Mouse (Mus musculus) stomach, embryonic 14.5 days (tissue): Measurements from ENCODE around the gene Smyd1. TPM values are rescaled to one million over a fixed set of nuclear protein-coding genes. Genes with fewer than 3 reads are reported as not detected.

Source experiments
- ATAC-seq: fragments of 200-750 bp; cut with Nextera tagmentation; 2 replicates; pipeline ENCODE4 v1.8.0; 2017; ENCODE audit warnings: low read depth, moderate TSS enrichment; ENCODE audit not compliant: insufficient number of reproducible peaks, insufficient read depth, low FRiP score
- H3K27ac ChIP-seq: fragments of 300-500 bp; sonication (generic); 2 replicates; pipeline ENCODE4 v1.5.1; 2014; ENCODE audit warnings: mild to moderate bottlenecking, low read length, moderate library complexity, mixed read lengths
- H3K27me3 ChIP-seq: fragments of 300-500 bp; sonication (generic); 2 replicates; pipeline ENCODE4 v1.6.1; 2014; ENCODE audit warnings: low read length, control low read depth, mixed read lengths; ENCODE audit not compliant: control insufficient read depth, insufficient read depth
- H3K36me3 ChIP-seq: fragments of 300-500 bp; sonication (generic); 2 replicates; pipeline ENCODE4 v1.6.1; 2014; ENCODE audit warnings: mild to moderate bottlenecking, control low read depth, low read length, moderate library complexity, mixed read lengths; ENCODE audit not compliant: control insufficient read depth, insufficient read depth
- H3K4me1 ChIP-seq: fragments of 300-500 bp; sonication (generic); 2 replicates; pipeline ENCODE4 v1.6.1; 2014; ENCODE audit warnings: low read length, control low read depth, mixed read lengths; ENCODE audit not compliant: control insufficient read depth, insufficient read depth
- H3K4me2 ChIP-seq: fragments of 300-500 bp; sonication (generic); replicated peaks from 2 replicates; pipeline ENCODE4 v1.6.1; 2014; ENCODE audit warnings: low read depth, low read length, control low read depth
- H3K4me3 ChIP-seq: fragments of 300-500 bp; sonication (generic); 2 replicates; pipeline ENCODE4 v1.5.1; 2014; ENCODE audit warnings: low read depth, low read length, control low read depth
- H3K9ac ChIP-seq: fragments of 300-500 bp; sonication (generic); replicated peaks from 2 replicates; pipeline ENCODE4 v1.6.1; 2014; ENCODE audit warnings: low read depth, mild to moderate bottlenecking, control low read depth, low read length, moderate library complexity, mixed read lengths
- H3K9me3 ChIP-seq: fragments of 300-500 bp; sonication (generic); 2 replicates; pipeline ENCODE4 v1.6.1; 2016; ENCODE audit warnings: low read depth, low read length, control low read depth; ENCODE audit not compliant: control insufficient read depth
- WGBS: fragments of 180-500 bp; shearing (Covaris S2); extraction: QIAGEN DNeasy Blood & Tissue Kit; methylation state at CpG from one replicate; pipeline ENCODE4 v1.1.7; 2014; 5-methylcytosine and 5-hydroxymethylcytosine counted together
- polyA plus RNA-seq: library from polyadenylated mRNA; unstranded; fragments of >200 nt; fragmentation: Nextera tagmentation; extraction: Ambion mirVana; gene quantifications from 2 replicates; pipeline ENCODE4 v1.2.1, GENCODE M21; 2014

The Smyd1 gene
- polyA plus RNA-seq, 1 experiment from 2014 or later, result 0.78 TPM

- Histone ChIP-seq H3K4me1 (no peaks in the 10 kb centered on the region), H3K4me3 (no peak overlapping the region), H3K4me2 (no peak overlapping the region), H3K9me3 (no peaks in the 10 kb centered on the region), H3K27ac (no peak overlapping the region), H3K36me3 (no peaks in the 10 kb centered on the region), H3K9ac (no peak overlapping the region), H3K27me3 (no peaks in the 10 kb centered on the region)
- WGBS, result 79% methylated on average over 10 of the region's 10 CpGs
- no peak for ATAC-seq
Measured at GRCm38 (mm10) chr6:71352866-71353427, 30.9 kb upstream of the Smyd1 start.

- H3K4me1 ChIP-seq, result no peaks in the 10 kb centered on the region
- no peaks in the 10 kb centered on the region for H3K9me3 ChIP-seq
- no peak overlapping the region for H3K4me2 ChIP-seq
- no peaks in the 10 kb centered on the region for H3K27me3 ChIP-seq
- ATAC-seq, result no peak
- no peak overlapping the region for H3K9ac ChIP-seq
- WGBS, result 88% methylated on average over 6 of the region's 6 CpGs
- no peak overlapping the region for H3K4me3 ChIP-seq
- H3K27ac ChIP-seq, result no peak overlapping the region
- no peaks in the 10 kb centered on the region for H3K36me3 ChIP-seq
Measured at GRCm38 (mm10) chr6:71352201-71352600, 30.2 kb upstream of the Smyd1 start.

- Histone ChIP-seq H3K27me3 (no peaks in the 10 kb centered on the region), H3K4me2 (no peak overlapping the region)
- no peak for ATAC-seq
Measured at GRCm38 (mm10) chr6:71351201-71351600, 29.2 kb upstream of the Smyd1 start.

GRCm38 (mm10) chr6:71348006-71348405 lies 26.0 kb upstream of the Smyd1 start:
- H3K4me2 ChIP-seq, result no peak overlapping the region
- ATAC-seq, result no peak
- H3K9ac ChIP-seq, result no peak overlapping the region
- no peaks in the 10 kb centered on the region for H3K4me1 ChIP-seq
- H3K4me3 ChIP-seq, result no peak overlapping the region
- no peaks in the 10 kb centered on the region for H3K27me3 ChIP-seq
- H3K9me3 ChIP-seq, result no peaks in the 10 kb centered on the region
- H3K36me3 ChIP-seq, result no peaks in the 10 kb centered on the region
- no peak overlapping the region for H3K27ac ChIP-seq
- WGBS, result 91% methylated on average over 9 of the region's 9 CpGs

More at GRCm38 (mm10) chr6:71351201-71351600, 29.2 kb upstream of the Smyd1 start:
- H3K4me1 ChIP-seq, result no peaks in the 10 kb centered on the region
- no peak overlapping the region for H3K4me3 ChIP-seq
- no peaks in the 10 kb centered on the region for H3K36me3 ChIP-seq
- H3K27ac ChIP-seq, result no peak overlapping the region
- WGBS, result 94% methylated on average over 3 of the region's 3 CpGs
- no peaks in the 10 kb centered on the region for H3K9me3 ChIP-seq
- no peak overlapping the region for H3K9ac ChIP-seq

GRCm38 (mm10) chr6:71341179-71341578 lies 19.1 kb upstream of the Smyd1 start:
- 87% methylated on average over 9 of the region's 9 CpGs for WGBS
- ATAC-seq, result no peak

GRCm38 (mm10) chr6:71339351-71339750 lies 17.3 kb upstream of the Smyd1 start:
- Histone ChIP-seq H3K9ac (no peak overlapping the region), H3K4me3 (no peak overlapping the region), H3K27ac (no peak overlapping the region), H3K27me3 (no peaks in the 10 kb centered on the region), H3K4me2 (no peak overlapping the region), H3K9me3 (no peaks in the 10 kb centered on the region), H3K36me3 (no peaks in the 10 kb centered on the region), H3K4me1 (no peaks in the 10 kb centered on the region)
- WGBS, result 74% methylated on average over 4 of the region's 4 CpGs
- no peak for ATAC-seq

More at GRCm38 (mm10) chr6:71341179-71341578, 19.1 kb upstream of the Smyd1 start:
- Histone ChIP-seq H3K4me1 (no peaks in the 10 kb centered on the region), H3K9me3 (no peaks in the 10 kb centered on the region), H3K4me2 (no peak overlapping the region), H3K27me3 (no peaks in the 10 kb centered on the region), H3K36me3 (no peaks in the 10 kb centered on the region), H3K27ac (no peak overlapping the region), H3K4me3 (no peak overlapping the region), H3K9ac (no peak overlapping the region)

GRCm38 (mm10) chr6:71338941-71339340 lies 16.9 kb upstream of the Smyd1 start:
- WGBS, result 76% methylated on average over 3 of the region's 3 CpGs
- Histone ChIP-seq H3K9me3 (no peaks in the 10 kb centered on the region), H3K27ac (no peak overlapping the region), H3K36me3 (no peaks in the 10 kb centered on the region), H3K4me3 (no peak overlapping the region), H3K4me2 (no peak overlapping the region), H3K27me3 (no peaks in the 10 kb centered on the region), H3K9ac (no peak overlapping the region), H3K4me1 (no peaks in the 10 kb centered on the region)
- no peak for ATAC-seq

GRCm38 (mm10) chr6:71337666-71338065 lies 15.6 kb upstream of the Smyd1 start:
- H3K4me3 ChIP-seq, result no peak overlapping the region
- 94% methylated on average over 8 of the region's 8 CpGs for WGBS
- H3K36me3 ChIP-seq, result no peaks in the 10 kb centered on the region
- H3K4me2 ChIP-seq, result no peak overlapping the region
- H3K9me3 ChIP-seq, result no peaks in the 10 kb centered on the region
- H3K27me3 ChIP-seq, result no peaks in the 10 kb centered on the region
- no peaks in the 10 kb centered on the region for H3K4me1 ChIP-seq
- no peak for ATAC-seq
- H3K9ac ChIP-seq, result no peak overlapping the region
- no peak overlapping the region for H3K27ac ChIP-seq
